11 mouse cellular contexts compared by ENCODE assay signal in genomic region chr7:28833723-28834347, GRCm38 (mm10). TPM values are rescaled to one million over a fixed set of nuclear protein-coding genes. Genes with fewer than 3 reads are reported as not detected.
DNase-seq lines count a peak whose midpoint lies in the region; ATAC-seq and TF ChIP-seq lines count a peak whose summit lies in the region.
"Had no signal": no experiment of that assay in that cellular context is flagged by ENCODE, and none has a peak within 500 bp of the region (broad histone marks: within the 10 kb centered on the region; RNA-seq: fewer than 3 reads in every experiment).

Gene Lgals4, plus strand, starts transcription at chr7:28833854.

- ATAC-seq in liver, embryonic 11.5 days (replicated peaks; ENCODE audit: low FRiP score): no peak
- ATAC-seq in intestine, postnatal 0 days: peak; percentile 76
- no peak for ATAC-seq in neural tube, embryonic 15.5 days (ENCODE audit: low FRiP score)

- intact Hi-C loops in left cerebral cortex, postnatal 4 days (cut with DNase I): loop anchor here (10.0 kb wide), 1 partner anchor 51 kb away; the partner anchor contains the start of gene Capn12

- H3K9me3 ChIP-seq in liver, embryonic 11.5 days (ENCODE audit: control insufficient read depth, low read length): no peaks in the 10 kb centered on the region
- H3K9me3 ChIP-seq in intestine, postnatal 0 days (ENCODE audit: control insufficient read depth): no peaks in the 10 kb centered on the region
- H3K9me3 ChIP-seq in neural tube, embryonic 15.5 days (replicated peaks): no peaks in the 10 kb centered on the region
- H3K9me3 ChIP-seq: heart, embryonic 15.5 days had no signal

- peaks cover 18% of the 10 kb centered on the region for H3K4me1 ChIP-seq in liver, adult 2 months (ENCODE audit: control insufficient read depth, insufficient read depth, low read length)
- peaks cover 8% of the 10 kb centered on the region for H3K4me1 ChIP-seq in liver, embryonic 11.5 days (replicated peaks; ENCODE audit: control insufficient read depth, insufficient read depth, low read length)
- H3K4me1 ChIP-seq in intestine, postnatal 0 days (replicated peaks; ENCODE audit: control insufficient read depth, insufficient read depth, low read length): peaks cover 4% of the 10 kb centered on the region; the same call in 1 of the 2 replicates
- H3K4me1 ChIP-seq in neural tube, embryonic 15.5 days: no peaks in the 10 kb centered on the region

- no peak within 1 kb of the TSS for H3K4me3 ChIP-seq in liver, adult 2 months (ENCODE audit: insufficient read depth, low read depth, low read length)
- H3K4me3 ChIP-seq in liver, embryonic 11.5 days (ENCODE audit: low read depth, low read length): no peak within 1 kb of the TSS
- peak within 1 kb of the TSS; percentile 59 for H3K4me3 ChIP-seq in intestine, postnatal 0 days (ENCODE audit: low read depth, low read length)
- H3K4me3 ChIP-seq in neural tube, embryonic 15.5 days (replicated peaks): no peak within 1 kb of the TSS
- H3K4me3 ChIP-seq: heart, embryonic 15.5 days had no signal

- no peak within 1 kb of the TSS for H3K9ac ChIP-seq in liver, adult 2 months (ENCODE audit: low read depth, low read length)
- no peak within 1 kb of the TSS for H3K9ac ChIP-seq in liver, embryonic 11.5 days (ENCODE audit: low read depth, low read length)
- peak within 1 kb of the TSS; percentile 85 for H3K9ac ChIP-seq in intestine, postnatal 0 days (ENCODE audit: low read depth, low read length)
- no peak within 1 kb of the TSS for H3K9ac ChIP-seq in neural tube, embryonic 15.5 days (replicated peaks)
- H3K9ac ChIP-seq: heart, embryonic 15.5 days had no signal

- no peaks in the 10 kb centered on the region for H3K27me3 ChIP-seq in liver, adult 2 months (ENCODE audit: control insufficient read depth, insufficient read depth, low read length)
- H3K27me3 ChIP-seq in liver, embryonic 11.5 days (replicated peaks; ENCODE audit: control insufficient read depth, insufficient read depth, low read length): no peaks in the 10 kb centered on the region
- H3K27me3 ChIP-seq in intestine, postnatal 0 days (replicated peaks; ENCODE audit: control insufficient read depth, insufficient read depth, low read length): no peaks in the 10 kb centered on the region
- no peaks in the 10 kb centered on the region for H3K27me3 ChIP-seq in neural tube, embryonic 15.5 days (replicated peaks)
- H3K27me3 ChIP-seq: heart, embryonic 15.5 days had no signal

- DNase-seq in liver, adult 2 months (ENCODE audit: extremely low read depth, low read depth, low spot score): no peak
- no peak for DNase-seq in liver, embryonic 11.5 days (ENCODE audit: low spot score)
- DNase-seq in adrenal gland, postnatal 36 days: no peak
- DNase-seq in gonadal fat pad, adult 2 months (ENCODE audit: low read depth): no peak
- no peak for DNase-seq in left cerebral cortex, postnatal 4 days
- DNase-seq: cerebellum, adult 9-10 months; retina, postnatal 1 day had no signal

- 92% methylated on average over 6 of the region's 6 CpGs for WGBS in liver, adult 2 months
- WGBS in liver, embryonic 11.5 days: 76% methylated on average over 6 of the region's 6 CpGs
- 42% methylated on average over 6 of the region's 6 CpGs for WGBS in intestine, postnatal 0 days
- 85% methylated on average over 6 of the region's 6 CpGs for WGBS in neural tube, embryonic 15.5 days

- no peak within 1 kb of the TSS for H3K27ac ChIP-seq in liver, adult 2 months (replicated peaks; ENCODE audit: insufficient read depth, low read depth, low read length)
- H3K27ac ChIP-seq in liver, embryonic 11.5 days (ENCODE audit: low read depth, low read length): no peak within 1 kb of the TSS
- H3K27ac ChIP-seq in intestine, postnatal 0 days (ENCODE audit: low read depth, low read length): peak within 1 kb of the TSS; percentile 94
- no peak within 1 kb of the TSS for H3K27ac ChIP-seq in neural tube, embryonic 15.5 days (replicated peaks)
- H3K27ac ChIP-seq: heart, embryonic 15.5 days; macrophage had no signal

- H3K79me2 ChIP-seq in liver, adult 2 months (ENCODE audit: control insufficient read depth, insufficient read depth, low read length): no peaks in the 10 kb centered on the region

- no peak within 1 kb of the TSS for H3K4me2 ChIP-seq in liver, embryonic 11.5 days
- peak within 1 kb of the TSS; percentile 70 for H3K4me2 ChIP-seq in intestine, postnatal 0 days (replicated peaks; ENCODE audit: low read depth)
- H3K4me2 ChIP-seq in neural tube, embryonic 15.5 days: no peak within 1 kb of the TSS
- H3K4me2 ChIP-seq: heart, embryonic 15.5 days had no signal

- TF ChIP-seq CTCF in liver, adult 2 months (IDR thresholded peaks at IDR 0.05; ENCODE audit: low read depth, low read length): no peak
- no peak for TF ChIP-seq CTCF in intestine, postnatal 0 days (IDR thresholded peaks at IDR 0.05; ENCODE audit: low read depth)

- no peak for TF ChIP-seq POLR2A in liver, adult 2 months (IDR thresholded peaks at IDR 0.05; ENCODE audit: extremely low read depth, insufficient read depth, low read length)

- peaks cover 31% of the 10 kb centered on the region for H3K36me3 ChIP-seq in liver, adult 2 months (ENCODE audit: control insufficient read depth, insufficient read depth, low read length)
- H3K36me3 ChIP-seq in liver, embryonic 11.5 days (ENCODE audit: control insufficient read depth, insufficient read depth, low read length): peaks cover 13% of the 10 kb centered on the region
- H3K36me3 ChIP-seq in intestine, postnatal 0 days (ENCODE audit: control insufficient read depth, insufficient read depth): peaks cover 42% of the 10 kb centered on the region; the same call in 1 of the 2 replicates
- H3K36me3 ChIP-seq in neural tube, embryonic 15.5 days: peaks cover 25% of the 10 kb centered on the region

RNA-seq across cellular contexts. Expression of gene Lgals4, which starts in this region (rescaled TPM):
- total RNA-seq in liver, adult 2 months (2014; rRNA removed): 9.5 and 11.0 TPM in 2 replicates
- polyA plus RNA-seq in liver, adult 2 months (2012; rRNA removed): 7.9 and 16.4 TPM in 2 replicates
- 2.9 and 5.1 TPM in 2 replicates for polyA plus RNA-seq in liver, embryonic 11.5 days (2014; fragmentation: Nextera tagmentation; extraction: Ambion mirVana)
- 10 to 100 TPM; 11.3 to 12.7 TPM for total RNA-seq in adrenal gland, postnatal 36 days (2021)
- 21.7 and 30.4 TPM in 2 replicates for polyA plus RNA-seq in gonadal fat pad, adult 2 months (2012; rRNA removed)
- polyA plus RNA-seq in intestine, postnatal 0 days (2015; fragmentation: Nextera tagmentation; extraction: Ambion mirVana): 2,376 and 2,464 TPM in 2 replicates
- total RNA-seq in left cerebral cortex, postnatal 4 days (2021): 1 to 10 TPM; 3.6 to 4.6 TPM
- polyA plus RNA-seq in neural tube, embryonic 15.5 days (2015; fragmentation: Nextera tagmentation; extraction: Ambion mirVana): 5.4 and 85.2 TPM in 2 replicates

Comparison
In these comparisons a context has a peak if more than half of its experiments do, and no peak if none do; other contexts are left out.
1. RNA of gene Lgals4 (polyA plus RNA-seq): 2,376 to 2,464 TPM in intestine, postnatal 0 days; 21.7 to 30.4 TPM in gonadal fat pad, adult 2 months, 7.9 to 16.4 TPM in liver, adult 2 months, 5.4 to 85.2 TPM in neural tube, embryonic 15.5 days and 2.9 to 5.1 TPM in liver, embryonic 11.5 days; every median in the first group is over 10 times any median in the second.